Mouse (Mus musculus): ENCODE measurements around the gene Bach1. TPM values are rescaled to one million over a fixed set of nuclear protein-coding genes. Genes with fewer than 3 reads are reported as not detected.

Bach1 gene
- polyA plus RNA-seq, 1 experiment: 8.8 TPM

- no peak overlapping the region for H3K4me3 ChIP-seq
- no peaks in the 10 kb centered on the region for H3K27me3 ChIP-seq (ENCODE audit: control insufficient read depth, insufficient read depth, insufficient read length)
- no peak overlapping the region for H3K4me2 ChIP-seq (ENCODE audit: low read depth)
- H3ac ChIP-seq (ENCODE audit: control insufficient read depth, insufficient read length): no peak overlapping the region
- no peaks in the 10 kb centered on the region for H3K36me3 ChIP-seq (ENCODE audit: control insufficient read depth, insufficient read depth)
- no peaks in the 10 kb centered on the region for H3K79me2 ChIP-seq (ENCODE audit: control insufficient read depth, insufficient read depth)
- TF ChIP-seq POLR2AphosphoS2 (IDR thresholded peaks at IDR 0.05; ENCODE audit: insufficient read length, low read depth) (no peak), POLR2A (IDR thresholded peaks at IDR 0.05; ENCODE audit: insufficient read length, low read depth) (no peak), TCF12 (IDR thresholded peaks at IDR 0.05; ENCODE audit: insufficient read depth, poor library complexity, severe bottlenecking) (no peak), USF1 (IDR thresholded peaks at IDR 0.05; ENCODE audit: low read depth) (no peak), CEBPB (IDR thresholded peaks at IDR 0.05; ENCODE audit: insufficient read depth, poor library complexity, severe bottlenecking) (no peak), E2F4 (IDR thresholded peaks at IDR 0.05; ENCODE audit: insufficient read depth) (no peak), REST (IDR thresholded peaks at IDR 0.05; ENCODE audit: insufficient read depth, insufficient read length) (no peak), MYOD1 (IDR thresholded peaks at IDR 0.05; ENCODE audit: control insufficient read depth in 1 of 3, insufficient read length in 2 of 3, low read depth in 2 of 3) (no peak), MYOG (IDR thresholded peaks at IDR 0.05; ENCODE audit: control insufficient read depth in 1 of 3, insufficient read depth in 1 of 3, insufficient read length in 2 of 3, low read depth in 2 of 3) (no peak), MAX (IDR thresholded peaks at IDR 0.05; ENCODE audit: low read depth) (no peak), TCF3 (IDR thresholded peaks at IDR 0.05; ENCODE audit: insufficient read length, low read depth) (no peak), SRF (IDR thresholded peaks at IDR 0.05; ENCODE audit: control insufficient read depth, insufficient read length, low read depth) (no peak)
These were observed 82.9 kb downstream of the Bach1 start for GRCm38 (mm10) chr16:87781637-87782036.

Other genes with a start within 250 kb of the Bach1 start
- 17.0 TPM for gene Usp16, start 244.2 kb upstream of the Bach1 start, polyA plus RNA-seq (2012; fragmentation: generic; extraction: Trizol)
- gene Cct8, start 203.1 kb upstream of the Bach1 start, polyA plus RNA-seq (2012; fragmentation: generic; extraction: Trizol): 133 TPM
- 2.2 TPM for gene Map3k7cl, start 145.6 kb upstream of the Bach1 start, polyA plus RNA-seq (2012; fragmentation: generic; extraction: Trizol)

All from myocyte (in vitro differentiated cells).